Mouse (Mus musculus): ENCODE data around the gene Olfr482.

- TF ChIP-seq TAL1 (IDR thresholded peaks at IDR 0.05; ENCODE audit: low read length) = no peak
- no peak for TF ChIP-seq GATA1 (IDR thresholded peaks at IDR 0.05; ENCODE audit: low read length)
These were observed 30.0 kb upstream of the Olfr482 start, which contains the start of gene Olfr484 for GRCm38 (mm10) chr7:108127349-108127748.
